Mouse (Mus musculus): Measurements from ENCODE around the gene Psrc1. TPM values are rescaled to one million over a fixed set of nuclear protein-coding genes. Genes with fewer than 3 reads are reported as not detected.
A peak's percentile ranks its signal among the peaks of the same experiment; 100 is the strongest.

The Psrc1 gene
- polyA plus RNA-seq (2012; ENCODE audit: insufficient read depth, insufficient read length, missing spikeins), result not detected in 2 replicates

GRCm38 (mm10) chr3:108383485-108384354, at the start of gene Psrc1:
Gene Psrc1, plus strand, starts transcription at chr3:108383839.
- H3K4me1 ChIP-seq (ENCODE audit: control insufficient read depth, insufficient read depth, insufficient read length, low read length), result 0 out of 2 replicates have a peak, but pooled peaks cover 2% of the 10 kb centered on the region
- peak within 1 kb of the TSS; percentile 87 for H3K4me3 ChIP-seq (ENCODE audit: insufficient read depth, low read depth, low read length)
- H3K27ac ChIP-seq (replicated peaks; ENCODE audit: low read depth, low read length), result no peak within 1 kb of the TSS

GRCm38 (mm10) chr3:108336878-108337277, 46.8 kb upstream of the Psrc1 start:
- no peak overlapping the region for H3K4me3 ChIP-seq (ENCODE audit: insufficient read depth, low read depth, low read length)
- H3K27ac ChIP-seq (replicated peaks; ENCODE audit: low read depth, low read length), result no peak overlapping the region
- no peaks in the 10 kb centered on the region for H3K4me1 ChIP-seq (ENCODE audit: control insufficient read depth, insufficient read depth, insufficient read length, low read length)

DNA sequence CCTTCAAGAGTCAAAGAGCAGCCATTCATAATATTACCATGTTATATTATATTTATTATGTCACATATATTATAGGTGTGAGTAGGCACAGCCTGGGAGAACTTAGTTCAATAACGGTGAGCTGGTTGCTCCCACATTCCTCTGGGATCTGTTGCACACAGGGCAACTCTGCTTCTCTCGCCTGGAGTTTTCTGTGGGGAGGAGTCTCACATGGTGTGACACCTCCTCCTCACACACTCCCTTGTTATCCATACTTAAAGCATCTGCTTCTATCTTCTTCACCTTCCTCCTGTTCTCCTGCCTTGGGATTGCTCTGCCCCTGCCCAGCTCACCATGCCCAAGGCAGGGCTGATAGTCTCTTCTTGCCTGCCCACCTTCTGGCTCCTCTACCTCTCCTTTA, 42.6 kb upstream of the Psrc1 start:
- Histone ChIP-seq H3K4me1 (ENCODE audit: control insufficient read depth, insufficient read depth, insufficient read length, low read length) (no peaks in the 10 kb centered on the region; the same call in 1 of the 2 replicates), H3K27ac (replicated peaks; ENCODE audit: low read depth, low read length) (no peak overlapping the region), H3K4me3 (ENCODE audit: insufficient read depth, low read depth, low read length) (no peak overlapping the region)

GRCm38 (mm10) chr3:108342185-108342584, 41.5 kb upstream of the Psrc1 start:
- Histone ChIP-seq H3K4me1 (ENCODE audit: control insufficient read depth, insufficient read depth, insufficient read length, low read length) (no peaks in the 10 kb centered on the region; the same call in 1 of the 2 replicates), H3K4me3 (ENCODE audit: insufficient read depth, low read depth, low read length) (no peak overlapping the region), H3K27ac (replicated peaks; ENCODE audit: low read depth, low read length) (no peak overlapping the region)

GRCm38 (mm10) chr3:108345855-108346254, 37.8 kb upstream of the Psrc1 start:
- Histone ChIP-seq H3K27ac (replicated peaks; ENCODE audit: low read depth, low read length) (no peak overlapping the region), H3K4me3 (ENCODE audit: insufficient read depth, low read depth, low read length) (no peak overlapping the region), H3K4me1 (ENCODE audit: control insufficient read depth, insufficient read depth, insufficient read length, low read length) (no peaks in the 10 kb centered on the region; the same call in 1 of the 2 replicates)

GRCm38 (mm10) chr3:108348376-108348775, 35.3 kb upstream of the Psrc1 start:
- Histone ChIP-seq H3K27ac (replicated peaks; ENCODE audit: low read depth, low read length) (no peak overlapping the region), H3K4me1 (ENCODE audit: control insufficient read depth, insufficient read depth, insufficient read length, low read length) (no peaks in the 10 kb centered on the region; the same call in 1 of the 2 replicates), H3K4me3 (ENCODE audit: insufficient read depth, low read depth, low read length) (no peak overlapping the region)

DNA sequence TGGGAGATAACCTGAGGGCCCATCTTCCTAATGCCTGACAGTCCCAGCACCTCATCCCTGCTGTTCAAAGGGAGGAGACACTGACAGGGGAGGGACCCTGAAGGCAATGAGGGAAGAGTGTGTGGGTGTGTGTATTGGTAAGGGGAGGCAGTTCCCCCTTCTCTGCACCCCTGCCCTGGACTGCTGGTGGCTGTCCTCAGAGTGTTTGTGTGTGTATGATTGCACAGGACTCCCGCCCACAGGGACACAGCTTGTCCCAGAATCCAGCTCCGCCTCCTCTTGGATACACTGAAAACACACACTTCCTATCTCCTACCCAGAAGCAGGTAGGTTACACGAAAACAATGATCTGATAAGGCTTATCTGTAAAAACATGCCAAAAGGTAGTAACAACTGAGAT, 28.4 kb upstream of the Psrc1 start:
- no peaks in the 10 kb centered on the region for H3K4me1 ChIP-seq (ENCODE audit: control insufficient read depth, insufficient read depth, insufficient read length, low read length)
- H3K4me3 ChIP-seq (ENCODE audit: insufficient read depth, low read depth, low read length), result no peak overlapping the region
- H3K27ac ChIP-seq (replicated peaks; ENCODE audit: low read depth, low read length), result no peak overlapping the region

DNA sequence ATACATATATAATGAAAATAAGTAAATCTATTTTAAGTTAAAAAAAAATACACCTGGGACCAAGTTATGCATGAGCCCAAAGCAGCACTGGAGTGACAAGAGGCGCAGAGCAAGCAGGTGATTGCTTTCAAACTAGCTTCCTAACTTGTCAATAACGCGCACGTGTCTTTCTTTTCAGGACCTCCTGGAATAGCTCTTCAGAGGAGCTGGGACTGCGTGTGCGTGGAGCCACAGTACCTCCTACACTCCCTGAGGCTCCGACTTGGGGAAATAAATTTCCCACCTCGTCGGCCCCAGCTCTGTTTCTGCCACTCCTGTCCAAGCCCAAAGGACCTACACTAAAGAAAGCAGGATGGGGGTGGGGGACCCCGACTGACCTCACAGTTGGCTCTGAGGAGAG, 26.6 kb upstream of the Psrc1 start:
- Histone ChIP-seq H3K4me3 (ENCODE audit: insufficient read depth, low read depth, low read length) (no peak overlapping the region), H3K27ac (replicated peaks; ENCODE audit: low read depth, low read length) (no peak overlapping the region), H3K4me1 (ENCODE audit: control insufficient read depth, insufficient read depth, insufficient read length, low read length) (no peaks in the 10 kb centered on the region)

DNA sequence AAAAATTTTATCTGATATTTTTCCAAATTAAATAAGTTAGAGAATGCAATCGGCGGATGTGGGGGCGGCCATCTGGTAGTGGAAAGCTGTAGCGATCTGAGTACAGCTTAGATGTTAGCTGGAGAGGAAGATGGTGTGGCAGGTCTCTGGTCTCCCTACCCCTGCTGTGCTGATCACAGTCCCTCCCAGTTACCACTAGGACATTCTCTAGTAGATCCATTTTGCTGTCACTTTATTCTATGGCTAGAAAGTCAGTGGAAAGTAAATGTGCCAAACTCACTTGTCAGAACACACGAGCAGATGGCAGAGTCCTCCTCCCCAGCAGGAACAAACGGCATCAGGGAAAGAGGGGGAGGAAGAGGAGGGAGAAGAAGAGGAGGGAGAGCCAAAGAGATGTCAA, 25.2 kb upstream of the Psrc1 start:
- Histone ChIP-seq H3K4me3 (ENCODE audit: insufficient read depth, low read depth, low read length) (no peak overlapping the region), H3K4me1 (ENCODE audit: control insufficient read depth, insufficient read depth, insufficient read length, low read length) (no peaks in the 10 kb centered on the region), H3K27ac (replicated peaks; ENCODE audit: low read depth, low read length) (no peak overlapping the region)

GRCm38 (mm10) chr3:108360894-108361293, 22.7 kb upstream of the Psrc1 start:
- Histone ChIP-seq H3K27ac (replicated peaks; ENCODE audit: low read depth, low read length) (no peak overlapping the region), H3K4me1 (ENCODE audit: control insufficient read depth, insufficient read depth, insufficient read length, low read length) (no peaks in the 10 kb centered on the region), H3K4me3 (ENCODE audit: insufficient read depth, low read depth, low read length) (no peak overlapping the region)

GRCm38 (mm10) chr3:108363626-108364025, 20.0 kb upstream of the Psrc1 start:
- H3K4me1 ChIP-seq (ENCODE audit: control insufficient read depth, insufficient read depth, insufficient read length, low read length), result no peaks in the 10 kb centered on the region
- H3K4me3 ChIP-seq (ENCODE audit: insufficient read depth, low read depth, low read length), result no peak overlapping the region
- no peak overlapping the region for H3K27ac ChIP-seq (replicated peaks; ENCODE audit: low read depth, low read length)

DNA sequence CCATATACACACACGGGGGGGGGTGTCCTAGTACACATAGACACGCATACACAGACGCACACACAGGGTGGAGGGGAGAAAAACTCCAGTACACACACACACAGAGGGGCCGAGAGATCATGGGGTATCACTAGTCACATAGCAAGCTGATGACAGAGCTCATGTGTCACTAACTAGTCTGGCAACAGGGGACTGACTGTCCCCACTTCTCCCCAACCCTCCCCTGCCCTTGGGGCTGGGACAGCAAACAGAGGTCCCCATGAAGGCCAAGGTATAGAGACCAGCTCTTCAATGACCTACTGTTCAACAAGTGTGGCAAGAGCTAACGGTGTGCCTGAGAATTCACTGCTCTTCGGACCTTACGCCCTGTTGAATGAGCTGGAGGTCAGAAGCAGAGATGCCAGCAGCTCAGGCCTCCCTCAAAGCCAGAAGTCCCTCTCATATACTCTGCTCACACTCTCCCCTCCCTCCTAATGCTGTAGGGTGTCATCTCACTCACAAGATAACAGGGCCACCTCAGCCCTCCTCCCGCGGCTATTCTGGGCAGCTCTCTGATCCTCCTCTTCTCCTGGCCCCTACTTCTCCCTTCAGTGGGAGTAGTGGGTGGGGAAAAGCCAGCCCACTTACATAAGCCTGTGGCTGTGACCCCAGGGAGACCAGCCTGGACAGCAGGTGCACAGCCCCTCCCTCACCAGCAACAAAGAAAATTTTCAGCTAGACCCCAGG, 19.2 kb upstream of the Psrc1 start, which contains the start of gene Mybphl:
TSS of gene Mybphl (plus strand) at position 642 of the 726 bp plus-strand sequence.
- H3K4me1 ChIP-seq (ENCODE audit: control insufficient read depth, insufficient read depth, insufficient read length, low read length), result no peaks in the 10 kb centered on the region
- no peak within 1 kb of the TSS for H3K27ac ChIP-seq (replicated peaks; ENCODE audit: low read depth, low read length)
- no peak within 1 kb of the TSS for H3K4me3 ChIP-seq (ENCODE audit: insufficient read depth, low read depth, low read length)

- Histone ChIP-seq H3K4me1 (ENCODE audit: control insufficient read depth, insufficient read depth, insufficient read length, low read length) (no peaks in the 10 kb centered on the region), H3K27ac (replicated peaks; ENCODE audit: low read depth, low read length) (no peak overlapping the region), H3K4me3 (ENCODE audit: insufficient read depth, low read depth, low read length) (no peak overlapping the region)
Measured at GRCm38 (mm10) chr3:108367173-108367572, 16.5 kb upstream of the Psrc1 start.

DNA sequence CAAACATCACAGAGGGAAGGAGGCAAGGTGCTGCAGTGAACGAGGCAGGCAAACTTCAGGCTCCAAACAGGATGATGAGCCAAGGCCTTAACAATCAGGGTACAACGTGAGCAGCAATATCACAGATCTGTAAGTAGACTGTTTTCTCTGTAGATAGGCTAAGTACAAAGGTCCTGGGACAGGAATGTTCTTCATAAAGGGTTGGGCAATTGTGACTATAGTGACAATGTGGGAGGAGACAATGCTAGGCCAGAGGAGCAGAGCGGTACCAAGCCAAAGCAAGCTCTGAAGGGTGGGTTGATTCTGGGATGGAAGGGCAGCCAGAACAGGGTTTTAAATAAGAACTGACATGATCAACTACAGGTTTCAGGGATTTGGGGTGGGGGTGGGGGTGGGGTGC, 15.8 kb upstream of the Psrc1 start:
- H3K4me1 ChIP-seq (ENCODE audit: control insufficient read depth, insufficient read depth, insufficient read length, low read length), result no peaks in the 10 kb centered on the region
- H3K27ac ChIP-seq (replicated peaks; ENCODE audit: low read depth, low read length), result no peak overlapping the region
- H3K4me3 ChIP-seq (ENCODE audit: insufficient read depth, low read depth, low read length), result no peak overlapping the region

GRCm38 (mm10) chr3:108368721-108369120, 14.9 kb upstream of the Psrc1 start:
- H3K4me1 ChIP-seq (ENCODE audit: control insufficient read depth, insufficient read depth, insufficient read length, low read length), result no peaks in the 10 kb centered on the region

More at GRCm38 (mm10) chr3:108368721-108369120, 14.9 kb upstream of the Psrc1 start:
- Histone ChIP-seq H3K4me3 (ENCODE audit: insufficient read depth, low read depth, low read length) (no peak overlapping the region), H3K27ac (replicated peaks; ENCODE audit: low read depth, low read length) (no peak overlapping the region)
